Mouse (Mus musculus): ENCODE data around the gene Popdc3. TPM values are rescaled to one million over a fixed set of nuclear protein-coding genes. Genes with fewer than 3 reads are reported as not detected.
"Not testable (repeated sequence)": the region's sequence is repeated elsewhere in the genome, so short reads cannot be mapped to it uniquely, and the experiment has no call there.

The Popdc3 gene
- under 1 TPM; 0.23 to 0.82 TPM for total RNA-seq (2021)
- long read RNA-seq, experiment 1, partial matches to known transcripts, result 0 of 2 reads
- long read RNA-seq, experiment 1, other reads (novel, unspliced or antisense), result 1 of 2 reads
- long read RNA-seq, experiment 2, result 0 reads

- DNase-seq, result not testable (repeated sequence)
Observed at GRCm38 (mm10) chr10:45177798-45178197, at the start of gene Popdc3. Popdc3 (plus strand) TSS chr10:45178098.

- DNase-seq, result peak in 1 of 2 experiments; percentile 11
Observed at GRCm38 (mm10) chr10:45129105-45129504, 48.8 kb upstream of the Popdc3 start.

- no peak for DNase-seq
Observed at GRCm38 (mm10) chr10:45130004-45130403, 47.9 kb upstream of the Popdc3 start.

- peak; percentile 36 to 54 for DNase-seq
Observed at GRCm38 (mm10) chr10:45132371-45132770, 45.5 kb upstream of the Popdc3 start.

GRCm38 (mm10) chr10:45136806-45137205 lies 41.1 kb upstream of the Popdc3 start:
- no peak for DNase-seq

- no peak for DNase-seq
Observed at GRCm38 (mm10) chr10:45139910-45140309, 38.0 kb upstream of the Popdc3 start.

GRCm38 (mm10) chr10:45140474-45141212 lies 37.3 kb upstream of the Popdc3 start:
- DNase-seq, result no peak

- DNase-seq, result no peak
Observed at GRCm38 (mm10) chr10:45142359-45142758, 35.5 kb upstream of the Popdc3 start.

GRCm38 (mm10) chr10:45144038-45144817 lies 33.7 kb upstream of the Popdc3 start:
- no peak for DNase-seq

GRCm38 (mm10) chr10:45146821-45147220 lies 31.1 kb upstream of the Popdc3 start:
- DNase-seq, result no peak

GRCm38 (mm10) chr10:45151137-45151536 lies 26.8 kb upstream of the Popdc3 start:
- DNase-seq, result no peak

- DNase-seq, result no peak
Observed at GRCm38 (mm10) chr10:45151771-45152692, 25.9 kb upstream of the Popdc3 start.

GRCm38 (mm10) chr10:45154557-45155060 lies 23.3 kb upstream of the Popdc3 start:
- DNase-seq, result no peak

- no peak for DNase-seq
Observed at GRCm38 (mm10) chr10:45165851-45166250, 12.0 kb upstream of the Popdc3 start.

- no peak for DNase-seq
Observed at GRCm38 (mm10) chr10:45173927-45174326, 4.0 kb upstream of the Popdc3 start.

GRCm38 (mm10) chr10:45174345-45174744 lies 3.6 kb upstream of the Popdc3 start:
- no peak for DNase-seq

GRCm38 (mm10) chr10:45180677-45181326 lies 2.9 kb downstream of the Popdc3 start:
- no peak for DNase-seq

GRCm38 (mm10) chr10:45181344-45181743 lies 3.4 kb downstream of the Popdc3 start:
- DNase-seq, result no peak

- DNase-seq, result no peak
Observed at GRCm38 (mm10) chr10:45185457-45185856, 7.6 kb downstream of the Popdc3 start.

- DNase-seq, result no peak
Observed at GRCm38 (mm10) chr10:45193330-45194310, 15.7 kb downstream of the Popdc3 start.

All from adrenal gland, postnatal 36 days (tissue).